Mouse (Mus musculus) MEL (cell line): ENCODE measurements around the gene Tox2. TPM values are rescaled to one million over a fixed set of nuclear protein-coding genes. Genes with fewer than 3 reads are reported as not detected.

Experiments
- DNase-seq: peaks from one replicate; pipeline ENCODE4 v3.0.0; 2011; ENCODE audit warnings: low read depth, low spot score
- H3K27ac ChIP-seq: 2 replicates; pipeline ENCODE4 v1.5.1; 2012; ENCODE audit warnings: low read depth, mild to moderate bottlenecking, control low read depth, low read length, moderate library complexity; ENCODE audit not compliant: control insufficient read depth
- H3K27me3 ChIP-seq, 2 experiments: fragments of 150-350 bp in 1 of 2; sonication (generic) in 1 of 2; 2 replicates each; pipeline ENCODE4 v1.6.1; 2012; ENCODE audit warnings: low read length in 2 of 2, mild to moderate bottlenecking in 2 of 2, improper control_type of control experiment in 1 of 2, moderate library complexity in 1 of 2; ENCODE audit not compliant: insufficient read depth in 2 of 2, control insufficient read depth in 1 of 2
- H3K36me3 ChIP-seq, 2 experiments: 2 replicates each; pipeline ENCODE4 v1.6.1; 2012 to 2014; ENCODE audit warnings: low read length in 2 of 2, improper control_type of control experiment in 1 of 2, inconsistent platforms in 1 of 2, mild to moderate bottlenecking in 1 of 2; ENCODE audit not compliant: insufficient read depth in 2 of 2, control insufficient read depth in 1 of 2
- H3K4me1 ChIP-seq, 2 experiments: fragments of 150-350 bp in 1 of 2; sonication (generic) in 1 of 2; 2 replicates each; pipeline ENCODE4 v1.6.1; 2012; ENCODE audit warnings: low read length in 2 of 2, improper control_type of control experiment in 1 of 2, mild to moderate bottlenecking in 1 of 2; ENCODE audit not compliant: insufficient read depth in 2 of 2, control insufficient read depth in 1 of 2
- H3K4me3 ChIP-seq, 2 experiments: fragments of 150-350 bp in 1 of 2; sonication (generic) in 1 of 2; 2 replicates each; pipeline ENCODE4 v1.5.1; 2012; ENCODE audit warnings: low read depth in 2 of 2, low read length in 2 of 2, mild to moderate bottlenecking in 2 of 2, moderate library complexity in 2 of 2, control low read depth in 1 of 2, improper control_type of control experiment in 1 of 2; ENCODE audit not compliant: control insufficient read depth in 1 of 2, insufficient read depth in 1 of 2
- H3K79me2 ChIP-seq: 2 replicates; pipeline ENCODE4 v1.6.1; 2012; ENCODE audit warnings: mild to moderate bottlenecking, low read length, moderate library complexity; ENCODE audit not compliant: control insufficient read depth, poor library complexity, insufficient read depth
- H3K9ac ChIP-seq: 2 replicates; pipeline ENCODE4 v1.6.1; 2012; ENCODE audit warnings: low read depth, mild to moderate bottlenecking, control low read depth, low read length, moderate library complexity; ENCODE audit not compliant: control insufficient read depth, poor library complexity, severe bottlenecking
- H3K9me3 ChIP-seq: fragments of 150-350 bp; sonication (generic); replicated peaks from 2 replicates; pipeline ENCODE4 v1.6.1; 2012; ENCODE audit warnings: mild to moderate bottlenecking, low read length, improper control_type of control experiment, moderate library complexity; ENCODE audit not compliant: insufficient read depth
- CTCF ChIP-seq, 3 experiments: IDR thresholded peaks in 2 of 3; conservative IDR thresholded peaks in 1 of 3; 2 replicates each; pipeline ENCODE4 v1.5.1; 2011 to 2012; ENCODE audit warnings: low read length in 3 of 3, low read depth in 2 of 3, mild to moderate bottlenecking in 2 of 3, improper control_type of control experiment in 1 of 3, inconsistent platforms in 1 of 3, mixed read lengths in 1 of 3, moderate library complexity in 1 of 3; ENCODE audit not compliant: control insufficient read depth in 1 of 3, insufficient read depth in 1 of 3, poor library complexity in 1 of 3, severe bottlenecking in 1 of 3
- E2F4 ChIP-seq: IDR thresholded peaks from 2 replicates; pipeline ENCODE4 v1.6.1; 2011; ENCODE audit warnings: low read depth, low read length, improper control_type of control experiment, borderline replicate concordance
- ELF1 ChIP-seq: IDR thresholded peaks from 2 replicates; pipeline ENCODE4 v1.6.1; 2014; ENCODE audit warnings: low read depth, mild to moderate bottlenecking, inconsistent platforms, low read length, improper control_type of control experiment, moderate library complexity
- ETS1 ChIP-seq: IDR thresholded peaks from 2 replicates; pipeline ENCODE4 v1.6.1; 2012; ENCODE audit warnings: low read depth, mild to moderate bottlenecking, inconsistent platforms, low read length, improper control_type of control experiment, moderate library complexity
- JUND ChIP-seq: IDR thresholded peaks from 2 replicates; pipeline ENCODE4 v1.6.1; 2011; ENCODE audit warnings: low read depth, mild to moderate bottlenecking, improper control_type of control experiment, low read length
- KAT2A ChIP-seq: conservative IDR thresholded peaks from 2 replicates; pipeline ENCODE4 v1.6.1; 2012; ENCODE audit warnings: low read depth, low read length, improper control_type of control experiment, inconsistent platforms
- MAX ChIP-seq: IDR thresholded peaks from 2 replicates; pipeline ENCODE4 v1.6.1; 2011; ENCODE audit warnings: low read length, improper control_type of control experiment
- MAZ ChIP-seq: IDR thresholded peaks from 2 replicates; pipeline ENCODE4 v1.6.1; 2012; ENCODE audit warnings: low read depth, mild to moderate bottlenecking, inconsistent platforms, low read length, improper control_type of control experiment
- MEF2A ChIP-seq: IDR thresholded peaks from 2 replicates; pipeline ENCODE4 v1.6.1; 2014; ENCODE audit warnings: low read depth, mild to moderate bottlenecking, inconsistent platforms, low read length, improper control_type of control experiment; ENCODE audit not compliant: poor library complexity, insufficient replicate concordance, severe bottlenecking; ENCODE audit errors: extremely low read depth
- MXI1 ChIP-seq: IDR thresholded peaks from 2 replicates; pipeline ENCODE4 v1.6.1; 2011; ENCODE audit warnings: mild to moderate bottlenecking, low read depth, low read length, improper control_type of control experiment
- NELFE ChIP-seq: IDR thresholded peaks from 2 replicates; pipeline ENCODE4 v1.6.1; 2011; ENCODE audit warnings: low read depth, low read length, improper control_type of control experiment
- NRF1 ChIP-seq: IDR thresholded peaks from 2 replicates; pipeline ENCODE4 v1.6.1; 2014; ENCODE audit warnings: low read depth, mild to moderate bottlenecking, inconsistent platforms, low read length, improper control_type of control experiment, moderate library complexity; ENCODE audit not compliant: poor library complexity, insufficient read depth, severe bottlenecking
- POLR2AphosphoS5 ChIP-seq: IDR thresholded peaks from 2 replicates; pipeline ENCODE4 v1.6.1; 2012; ENCODE audit warnings: low read depth, borderline replicate concordance, mild to moderate bottlenecking, inconsistent platforms, low read length, moderate library complexity, mixed read lengths
- RAD21 ChIP-seq: IDR thresholded peaks from 2 replicates; pipeline ENCODE4 v1.6.1; 2011; ENCODE audit warnings: mild to moderate bottlenecking, low read depth, low read length, improper control_type of control experiment
- SMC3 ChIP-seq: IDR thresholded peaks from 2 replicates; pipeline ENCODE4 v1.6.1; 2011; ENCODE audit warnings: low read depth, low read length, improper control_type of control experiment
- TCF12 ChIP-seq: IDR thresholded peaks from 2 replicates; pipeline ENCODE4 v1.6.1; 2014; ENCODE audit warnings: low read depth, mild to moderate bottlenecking, inconsistent platforms, low read length, improper control_type of control experiment, moderate library complexity
- UBTF ChIP-seq: IDR thresholded peaks from 2 replicates; pipeline ENCODE4 v1.6.1; 2012; ENCODE audit warnings: low read depth, mild to moderate bottlenecking, inconsistent platforms, low read length, improper control_type of control experiment, moderate library complexity, borderline replicate concordance; ENCODE audit not compliant: insufficient read depth
- USF2 ChIP-seq, 2 experiments: IDR thresholded peaks; 2 replicates each; pipeline ENCODE4 v1.6.1; 2011 to 2012; ENCODE audit warnings: improper control_type of control experiment in 2 of 2, low read length in 2 of 2, borderline replicate concordance in 1 of 2, inconsistent platforms in 1 of 2, low read depth in 1 of 2, mild to moderate bottlenecking in 1 of 2; ENCODE audit not compliant: insufficient read depth in 1 of 2
- ZC3H11A ChIP-seq: IDR thresholded peaks from 2 replicates; pipeline ENCODE4 v1.6.1; 2012; ENCODE audit warnings: low read depth, mild to moderate bottlenecking, inconsistent platforms, low read length, improper control_type of control experiment
- ZMIZ1 ChIP-seq: IDR thresholded peaks from 2 replicates; pipeline ENCODE4 v1.6.1; 2012; ENCODE audit warnings: low read depth, mild to moderate bottlenecking, inconsistent platforms, low read length, improper control_type of control experiment, moderate library complexity
- ZNF384 ChIP-seq: IDR thresholded peaks from 2 replicates; pipeline ENCODE4 v1.6.1; 2012; ENCODE audit warnings: low read depth, mild to moderate bottlenecking, inconsistent platforms, low read length, improper control_type of control experiment
- polyA plus RNA-seq, 2 experiments: library from polyadenylated mRNA; stranded (reverse) in 1 of 2; unstranded in 1 of 2; fragments of >175 nt in 1 of 2; fragments of >200 nt in 1 of 2; gene quantifications; 2 replicates each; pipeline versions ENCODE4 v1.2.1 to v1.2.4; 2012; ENCODE audit warnings: low replicate concordance in 2 of 2, low read depth in 1 of 2; ENCODE audit not compliant: insufficient read length in 2 of 2, insufficient read depth in 1 of 2, missing spikeins in 1 of 2
- total RNA-seq: library from RNA; depleted of rRNA; stranded (reverse); fragments of 300-350 nt; gene quantifications from 2 replicates; pipeline ENCODE4 v1.2.3, GENCODE M21; 2012

Tox2 gene
- total and polyA plus RNA-seq, 3 experiments: not detected

- peak overlapping the region; percentile 4; the same call in 1 of the 2 replicates for H3K9ac ChIP-seq
Observed at GRCm38 (mm10) chr2:163285335-163285734, 82.4 kb downstream of the Tox2 start.

GRCm38 (mm10) chr2:163285762-163286161, 82.8 kb downstream of the Tox2 start:
- no peak overlapping the region for H3K4me3 ChIP-seq
- H3K9me3 ChIP-seq: no peaks in the 10 kb centered on the region
- H3K9ac ChIP-seq: no peak overlapping the region; the same call in 1 of the 2 replicates
- peaks cover 0 to 2% of the 10 kb centered on the region in 2 experiments; a peak in 2 of 4 replicates for H3K36me3 ChIP-seq
- TF ChIP-seq NELFE (no peak), ELF1 (no peak), ETS1 (no peak), ZMIZ1 (no peak), POLR2AphosphoS5 (no peak), MAX (peak; percentile 79), ZC3H11A (no peak), USF2 (IDR thresholded peaks at IDR 0.05; ENCODE audit: borderline replicate concordance in 1 of 2, insufficient read depth in 1 of 2, low read depth in 1 of 2, low read length in 2 of 2) (no peak)
- peak; percentile 53 for DNase-seq
- H3K79me2 ChIP-seq: no peaks in the 10 kb centered on the region
- H3K4me1 ChIP-seq: peaks cover 0 to 14% of the 10 kb centered on the region in 2 experiments; a peak in 2 of 4 replicates
- H3K27ac ChIP-seq: peak overlapping the region; percentile 52; the same call in 1 of the 2 replicates
- no peaks in the 10 kb centered on the region for H3K27me3 ChIP-seq

More at GRCm38 (mm10) chr2:163285335-163285734, 82.4 kb downstream of the Tox2 start:
- H3K27ac ChIP-seq: peak overlapping the region; percentile 52; the same call in 1 of the 2 replicates
- H3K9me3 ChIP-seq: no peaks in the 10 kb centered on the region
- H3K4me1 ChIP-seq: peaks cover 0 to 14% of the 10 kb centered on the region in 2 experiments; a peak in 2 of 4 replicates
- TF ChIP-seq RAD21 (no peak), TCF12 (peak; percentile 24; the same call in 1 of the 2 replicates)
- no peaks in the 10 kb centered on the region for H3K79me2 ChIP-seq
- DNase-seq: peak; percentile 18
- peaks cover 0 to 2% of the 10 kb centered on the region in 2 experiments; a peak in 2 of 4 replicates for H3K36me3 ChIP-seq
- peak overlapping the region in 1 of 2 experiments; percentile 24; a peak in 1 of 4 replicates for H3K4me3 ChIP-seq
- no peaks in the 10 kb centered on the region for H3K27me3 ChIP-seq

- peaks cover 0 to 11% of the 10 kb centered on the region in 2 experiments; a peak in 2 of 4 replicates for H3K4me1 ChIP-seq
- H3K4me3 ChIP-seq: no peak overlapping the region
- H3K9ac ChIP-seq: no peak overlapping the region
- no peaks in the 10 kb centered on the region for H3K79me2 ChIP-seq
- no peak for TF ChIP-seq NRF1
- no peak for TF ChIP-seq MXI1
- no peak for TF ChIP-seq JUND
- TF ChIP-seq UBTF: no peak
- no peak for TF ChIP-seq MEF2A
- TF ChIP-seq ZNF384: no peak
- TF ChIP-seq E2F4: no peak
- no peak for TF ChIP-seq ETS1
- TF ChIP-seq MAZ: no peak
- no peak for TF ChIP-seq KAT2A
- no peak for TF ChIP-seq SMC3
- TF ChIP-seq CTCF (IDR thresholded peaks at IDR 0.05 in 2 of 3, conservative IDR thresholded peaks at IDR 0.05 in 1 of 3; ENCODE audit: control insufficient read depth in 1 of 3, insufficient read depth in 1 of 3, low read depth in 2 of 3, low read length in 3 of 3, poor library complexity in 1 of 3, severe bottlenecking in 1 of 3): no peak
- no peaks in the 10 kb centered on the region for H3K9me3 ChIP-seq
- no peak for DNase-seq
- no peaks in the 10 kb centered on the region for H3K27me3 ChIP-seq
- peaks cover 0 to 2% of the 10 kb centered on the region in 2 experiments; a peak in 2 of 4 replicates for H3K36me3 ChIP-seq
- no peak overlapping the region for H3K27ac ChIP-seq
Observed at GRCm38 (mm10) chr2:163288881-163289379, 86.0 kb downstream of the Tox2 start.
